Mouse (Mus musculus): ENCODE data around the gene Dohh. TPM values are rescaled to one million over a fixed set of nuclear protein-coding genes. Genes with fewer than 3 reads are reported as not detected.

The Dohh gene
- polyA plus RNA-seq, 1 experiment from 2014 or later: 61.0 TPM

Small RNAs within 50 kb of the gene (microRNA-seq; reads per million reads assigned to microRNA genes)
- gene Mir1191b (ENCODE audit: insufficient number of aligned reads) (not detected), gene Mir6913 (ENCODE audit: insufficient number of aligned reads) (not detected)

Other genes with a start within 250 kb of the Dohh start
- gene Zbtb7a, start 249.2 kb upstream of the Dohh start, polyA plus RNA-seq (2014; fragmentation: Nextera tagmentation; extraction: Ambion mirVana): 8.8 and 10.1 TPM in 2 replicates
- gene Pias4, start 216.5 kb upstream of the Dohh start, polyA plus RNA-seq (2014; fragmentation: Nextera tagmentation; extraction: Ambion mirVana): 54.0 and 65.0 TPM in 2 replicates
- 467 and 501 TPM in 2 replicates for gene Eef2, start 207.8 kb upstream of the Dohh start, polyA plus RNA-seq (2014; fragmentation: Nextera tagmentation; extraction: Ambion mirVana)
- gene Dapk3, start 201.4 kb upstream of the Dohh start, polyA plus RNA-seq (2014; fragmentation: Nextera tagmentation; extraction: Ambion mirVana): 54.8 and 59.3 TPM in 2 replicates
- gene 4930442H23Rik, start 200.6 kb upstream of the Dohh start, polyA plus RNA-seq (2014; fragmentation: Nextera tagmentation; extraction: Ambion mirVana): not detected in 2 replicates
- not detected in 2 replicates for gene Nmrk2, start 182.4 kb upstream of the Dohh start, polyA plus RNA-seq (2014; fragmentation: Nextera tagmentation; extraction: Ambion mirVana)
- gene Atcay, start 153.6 kb upstream of the Dohh start, polyA plus RNA-seq (2014; fragmentation: Nextera tagmentation; extraction: Ambion mirVana): 20.9 and 23.2 TPM in 2 replicates
- 5.3 and 6.4 TPM in 2 replicates for gene Zfr2, start 151.3 kb upstream of the Dohh start, polyA plus RNA-seq (2014; fragmentation: Nextera tagmentation; extraction: Ambion mirVana)
- 2.6 and 4.0 TPM in 2 replicates for gene Matk, start 131.5 kb upstream of the Dohh start, polyA plus RNA-seq (2014; fragmentation: Nextera tagmentation; extraction: Ambion mirVana)
- 147 and 154 TPM in 2 replicates for gene Mrpl54, start 117.5 kb upstream of the Dohh start, polyA plus RNA-seq (2014; fragmentation: Nextera tagmentation; extraction: Ambion mirVana)
- gene Apba3, start 117.5 kb upstream of the Dohh start, polyA plus RNA-seq (2014; fragmentation: Nextera tagmentation; extraction: Ambion mirVana): 36.2 and 42.0 TPM in 2 replicates
- gene Tjp3, start 92.8 kb upstream of the Dohh start, polyA plus RNA-seq (2014; fragmentation: Nextera tagmentation; extraction: Ambion mirVana): 10.1 and 11.9 TPM in 2 replicates
- 74.1 and 74.9 TPM in 2 replicates for gene Pip5k1c, start 91.5 kb upstream of the Dohh start, polyA plus RNA-seq (2014; fragmentation: Nextera tagmentation; extraction: Ambion mirVana)
- 51.2 and 53.2 TPM in 2 replicates for gene Cactin, start 63.3 kb upstream of the Dohh start, polyA plus RNA-seq (2014; fragmentation: Nextera tagmentation; extraction: Ambion mirVana)
- gene Tbxa2r, start 55.7 kb upstream of the Dohh start, polyA plus RNA-seq (2014; fragmentation: Nextera tagmentation; extraction: Ambion mirVana): 1.9 and 2.6 TPM in 2 replicates
- 0.07 TPM in 1 of 2 replicates, not detected in the other for gene Gipc3, start 41.2 kb upstream of the Dohh start, polyA plus RNA-seq (2014; fragmentation: Nextera tagmentation; extraction: Ambion mirVana)
- gene Hmg20b, start 33.9 kb upstream of the Dohh start, polyA plus RNA-seq (2014; fragmentation: Nextera tagmentation; extraction: Ambion mirVana): 109 and 111 TPM in 2 replicates
- 4.5 and 4.7 TPM in 2 replicates for gene Mfsd12, start 26.9 kb upstream of the Dohh start, polyA plus RNA-seq (2014; fragmentation: Nextera tagmentation; extraction: Ambion mirVana)
- 0.15 and 0.40 TPM in 2 replicates for gene 4930404N11Rik, start 18.6 kb upstream of the Dohh start, polyA plus RNA-seq (2014; fragmentation: Nextera tagmentation; extraction: Ambion mirVana)
- gene Fzr1, start 5.9 kb upstream of the Dohh start, polyA plus RNA-seq (2014; fragmentation: Nextera tagmentation; extraction: Ambion mirVana): 132 and 144 TPM in 2 replicates
- gene Gm48551, start within 50 bp of the Dohh start, polyA plus RNA-seq (2014; fragmentation: Nextera tagmentation; extraction: Ambion mirVana): 3.0 and 3.5 TPM in 2 replicates
- gene Gm48552, start 4.6 kb downstream of the Dohh start, polyA plus RNA-seq (2014; fragmentation: Nextera tagmentation; extraction: Ambion mirVana): 1.1 and 3.0 TPM in 2 replicates
- gene Smim24, start 8.6 kb downstream of the Dohh start, polyA plus RNA-seq (2014; fragmentation: Nextera tagmentation; extraction: Ambion mirVana): 2.8 and 3.3 TPM in 2 replicates
- 10.5 and 10.8 TPM in 2 replicates for gene Nfic, start 71.2 kb downstream of the Dohh start, polyA plus RNA-seq (2014; fragmentation: Nextera tagmentation; extraction: Ambion mirVana)
- gene Celf5, start 98.3 kb downstream of the Dohh start, polyA plus RNA-seq (2014; fragmentation: Nextera tagmentation; extraction: Ambion mirVana): 9.7 and 19.6 TPM in 2 replicates
- 71.8 and 72.3 TPM in 2 replicates for gene Ncln, start 112.0 kb downstream of the Dohh start, polyA plus RNA-seq (2014; fragmentation: Nextera tagmentation; extraction: Ambion mirVana)
- 0.36 and 0.68 TPM in 2 replicates for gene S1pr4, start 115.7 kb downstream of the Dohh start, polyA plus RNA-seq (2014; fragmentation: Nextera tagmentation; extraction: Ambion mirVana)
- gene Gna15, start 139.8 kb downstream of the Dohh start, polyA plus RNA-seq (2014; fragmentation: Nextera tagmentation; extraction: Ambion mirVana): 0.45 and 0.68 TPM in 2 replicates
- gene Gna11, start 160.8 kb downstream of the Dohh start, polyA plus RNA-seq (2014; fragmentation: Nextera tagmentation; extraction: Ambion mirVana): 77.1 and 84.5 TPM in 2 replicates
- 324 and 355 TPM in 2 replicates for gene Aes, start 175.1 kb downstream of the Dohh start, polyA plus RNA-seq (2014; fragmentation: Nextera tagmentation; extraction: Ambion mirVana)
- gene Tle2, start 190.1 kb downstream of the Dohh start, polyA plus RNA-seq (2014; fragmentation: Nextera tagmentation; extraction: Ambion mirVana): 7.2 and 8.1 TPM in 2 replicates
- 3.9 and 7.7 TPM in 2 replicates for gene Tle6, start 216.6 kb downstream of the Dohh start, polyA plus RNA-seq (2014; fragmentation: Nextera tagmentation; extraction: Ambion mirVana)
- 1.6 and 2.1 TPM in 2 replicates for gene BC025920, start 221.8 kb downstream of the Dohh start, polyA plus RNA-seq (2014; fragmentation: Nextera tagmentation; extraction: Ambion mirVana)
- gene Sirt6, start 243.4 kb downstream of the Dohh start, polyA plus RNA-seq (2014; fragmentation: Nextera tagmentation; extraction: Ambion mirVana): 45.0 and 45.5 TPM in 2 replicates
- gene Ankrd24, start 244.1 kb downstream of the Dohh start, polyA plus RNA-seq (2014; fragmentation: Nextera tagmentation; extraction: Ambion mirVana): 3.9 and 4.1 TPM in 2 replicates